Mouse (Mus musculus) bone marrow macrophage, adult 2 months (primary cell): ENCODE results near the gene Gopc. TPM values are rescaled to one million over a fixed set of nuclear protein-coding genes. Genes with fewer than 3 reads are reported as not detected.

Source experiments
- H3K27ac ChIP-seq: 2 replicates; pipeline ENCODE4 v1.5.1; 2012; ENCODE audit warnings: low read depth, low read length; ENCODE audit not compliant: insufficient read depth
- H3K4me1 ChIP-seq: 2 replicates; pipeline ENCODE4 v1.6.1; 2012; ENCODE audit warnings: low read length; ENCODE audit not compliant: control insufficient read depth, insufficient read depth
- H3K4me3 ChIP-seq: 2 replicates; pipeline ENCODE4 v1.5.1; 2012; ENCODE audit warnings: mild to moderate bottlenecking, low read length, moderate library complexity; ENCODE audit not compliant: insufficient read depth
- CTCF ChIP-seq: IDR thresholded peaks from 2 replicates; pipeline ENCODE4 v1.5.1; 2012; ENCODE audit warnings: low read depth, mild to moderate bottlenecking, low read length, moderate library complexity
- POLR2A ChIP-seq: IDR thresholded peaks from 2 replicates; pipeline ENCODE4 v1.6.1; 2012; ENCODE audit warnings: mild to moderate bottlenecking, low read depth, low read length, borderline replicate concordance
- polyA plus RNA-seq: library from polyadenylated mRNA; stranded (reverse); fragments of >200 nt; gene quantifications from 2 replicates; pipeline ENCODE4 v1.2.4, GENCODE M21; 2012; ENCODE audit not compliant: missing spikeins, insufficient read depth, insufficient read length

Gene Gopc
- polyA plus RNA-seq, result 16.8 and 19.6 TPM in 2 replicates

DNA sequence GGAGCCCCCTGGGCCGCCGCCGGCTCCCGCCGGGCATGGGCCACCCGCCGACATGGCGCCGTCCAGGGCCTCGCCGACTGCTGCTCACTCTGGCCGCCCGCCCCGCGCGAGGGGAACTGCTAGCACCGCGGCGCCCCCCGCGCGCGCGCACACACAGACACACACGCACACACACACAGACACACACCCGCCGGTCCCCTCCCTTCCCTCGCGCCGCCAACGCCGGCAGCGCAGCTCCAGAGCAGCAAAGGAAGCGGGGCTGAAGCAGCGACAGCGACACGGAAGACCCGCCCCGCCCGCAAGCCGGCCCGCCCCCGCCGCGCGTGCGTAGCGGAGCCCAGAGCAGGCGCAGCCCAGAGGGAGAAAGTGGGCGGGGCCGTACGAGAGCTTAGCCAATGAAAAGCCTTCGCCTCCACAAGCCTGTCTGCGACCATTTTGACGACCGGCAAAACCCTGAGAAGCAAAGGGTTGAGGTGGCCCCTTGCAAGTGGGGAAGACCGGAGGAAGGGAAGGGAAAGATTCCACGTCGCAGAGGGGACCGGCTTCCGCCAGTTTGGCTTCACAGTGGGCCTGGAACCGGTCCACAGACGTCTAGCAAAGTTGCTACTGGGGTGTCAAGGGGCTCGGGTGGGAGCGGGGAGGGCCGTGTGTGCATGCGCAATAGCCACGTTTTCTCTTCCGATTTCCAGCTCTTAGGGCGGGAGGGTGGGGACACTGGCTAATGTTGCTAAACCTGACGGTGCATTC, at the start of gene Gopc:
Gopc (minus strand) TSS at position 280 of the 747 bp plus-strand sequence.
- Histone ChIP-seq H3K4me3 (peak within 1 kb of the TSS; percentile 79), H3K4me1 (peaks cover 10% of the 10 kb centered on the region)

DNA sequence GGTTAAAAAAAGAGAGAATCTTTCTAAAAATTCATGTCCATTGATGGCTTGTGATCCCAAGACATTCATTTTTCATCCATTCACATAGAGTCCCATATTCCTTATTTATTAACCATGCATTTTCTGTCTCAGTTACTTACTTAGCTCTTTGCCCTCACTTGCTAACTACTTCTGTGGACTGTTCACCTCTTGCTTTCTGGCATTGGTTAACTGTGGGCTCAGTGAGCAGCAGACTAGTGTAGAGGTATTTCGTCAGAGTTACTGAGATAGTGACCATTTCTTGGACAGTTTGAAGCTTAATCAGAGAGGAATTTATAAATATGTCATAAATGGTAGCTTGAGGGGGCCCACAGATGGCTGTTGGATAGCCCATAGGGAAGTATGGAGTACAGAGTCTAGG, 49.0 kb upstream of the Gopc start:
- no peak for TF ChIP-seq POLR2A
- TF ChIP-seq CTCF, result no peak
- Histone ChIP-seq H3K27ac (no peak overlapping the region), H3K4me1 (peaks cover 7% of the 10 kb centered on the region), H3K4me3 (no peak overlapping the region)

More for the DNA sequence above, at the start of gene Gopc:
- H3K27ac ChIP-seq, result peak within 1 kb of the TSS; percentile 92
- no peak for TF ChIP-seq POLR2A
- TF ChIP-seq CTCF, result no peak

- H3K27ac ChIP-seq, result no peak overlapping the region
- TF ChIP-seq POLR2A (no peak), CTCF (no peak)
- H3K4me3 ChIP-seq, result no peak overlapping the region
- peaks cover 21% of the 10 kb centered on the region for H3K4me1 ChIP-seq
Observed at GRCm38 (mm10) chr10:52427634-52428415, 45.9 kb upstream of the Gopc start.

DNA sequence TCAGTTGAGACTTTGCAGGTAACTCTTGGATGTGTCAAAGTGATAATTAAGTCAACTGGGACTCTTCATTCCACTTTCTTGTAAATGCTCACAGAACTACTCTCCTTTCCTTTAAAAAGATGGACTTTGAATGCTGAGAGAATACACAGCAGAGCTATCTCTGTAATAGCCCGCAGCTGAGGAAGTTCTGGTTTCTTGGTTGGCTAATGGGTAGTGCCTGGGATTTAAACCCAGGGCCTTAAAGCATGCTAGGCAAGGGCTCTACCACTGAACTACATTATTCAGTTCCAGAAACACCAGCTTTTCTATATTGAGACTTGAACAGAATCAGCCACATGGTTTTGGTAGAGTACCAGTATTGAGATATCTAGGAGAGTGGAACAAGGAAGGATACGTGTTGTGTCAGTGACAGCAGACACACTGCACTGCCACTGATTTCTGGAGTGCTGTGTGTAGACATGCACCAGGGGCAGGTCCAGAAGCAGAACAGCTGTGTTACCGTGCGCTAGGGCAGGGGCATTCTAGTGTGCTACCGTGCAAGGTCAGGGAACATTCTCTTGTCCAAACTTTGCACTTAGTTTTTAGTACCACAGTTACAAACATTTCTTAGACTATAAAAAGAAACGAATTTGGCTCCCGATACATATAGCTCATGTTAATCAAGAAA, 44.5 kb upstream of the Gopc start:
- peaks cover 30% of the 10 kb centered on the region for H3K4me1 ChIP-seq
- no peak overlapping the region for H3K27ac ChIP-seq
- no peak overlapping the region for H3K4me3 ChIP-seq
- TF ChIP-seq CTCF (no peak), POLR2A (no peak)

GRCm38 (mm10) chr10:52423097-52423496, 41.2 kb upstream of the Gopc start:
- Histone ChIP-seq H3K27ac (no peak overlapping the region), H3K4me3 (no peak overlapping the region), H3K4me1 (peaks cover 42% of the 10 kb centered on the region)
- TF ChIP-seq CTCF (peak; percentile 26; the same call in 1 of the 2 replicates), POLR2A (no peak)

GRCm38 (mm10) chr10:52421716-52422115, 39.8 kb upstream of the Gopc start:
- TF ChIP-seq CTCF, result no peak
- no peak for TF ChIP-seq POLR2A
- Histone ChIP-seq H3K4me1 (peaks cover 42% of the 10 kb centered on the region), H3K4me3 (no peak overlapping the region), H3K27ac (no peak overlapping the region)

- Histone ChIP-seq H3K27ac (peak overlapping the region; percentile 52; the same call in 1 of the 2 replicates), H3K4me1 (peaks cover 32% of the 10 kb centered on the region)
- TF ChIP-seq CTCF (no peak), POLR2A (no peak)
Observed at GRCm38 (mm10) chr10:52420526-52420925, 38.6 kb upstream of the Gopc start.

DNA sequence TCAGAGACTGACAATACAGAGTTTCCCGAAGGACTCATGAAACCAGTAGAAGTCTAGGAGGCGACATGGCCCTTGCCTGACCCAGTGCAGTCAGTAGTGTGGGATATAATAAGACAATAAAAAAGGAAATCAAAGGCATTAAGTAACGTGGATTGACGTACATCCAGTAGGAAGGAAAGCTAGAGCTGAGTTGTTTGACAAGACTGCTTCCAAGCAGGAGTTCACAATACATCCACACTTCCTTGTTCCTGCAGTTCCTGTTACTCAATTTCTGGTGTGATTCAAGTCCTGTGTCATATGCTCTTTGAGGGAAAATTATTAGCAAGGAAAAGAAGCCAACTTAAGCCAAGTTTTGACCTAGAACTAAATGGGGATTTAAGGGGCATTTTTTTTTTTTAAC, 37.5 kb upstream of the Gopc start:
- peak overlapping the region; percentile 80 for H3K4me3 ChIP-seq
- H3K4me1 ChIP-seq, result peaks cover 25% of the 10 kb centered on the region
- TF ChIP-seq CTCF, result no peak
- no peak for TF ChIP-seq POLR2A
- H3K27ac ChIP-seq, result peak overlapping the region; percentile 55

More at GRCm38 (mm10) chr10:52420526-52420925, 38.6 kb upstream of the Gopc start:
- H3K4me3 ChIP-seq, result peak overlapping the region; percentile 17; the same call in 1 of the 2 replicates

GRCm38 (mm10) chr10:52418931-52419330, 37.0 kb upstream of the Gopc start:
- H3K27ac ChIP-seq, result peak overlapping the region; percentile 55

More at GRCm38 (mm10) chr10:52418931-52419330, 37.0 kb upstream of the Gopc start:
- peaks cover 25% of the 10 kb centered on the region for H3K4me1 ChIP-seq
- TF ChIP-seq CTCF, result no peak
- no peak for TF ChIP-seq POLR2A
- peak overlapping the region; percentile 80 for H3K4me3 ChIP-seq
